Mouse (Mus musculus): ENCODE results near the gene Taco1.
"Not testable (repeated sequence)": the region's sequence is repeated elsewhere in the genome, so short reads cannot be mapped to it uniquely, and the experiment has no call there.

The Taco1 gene

DNA sequence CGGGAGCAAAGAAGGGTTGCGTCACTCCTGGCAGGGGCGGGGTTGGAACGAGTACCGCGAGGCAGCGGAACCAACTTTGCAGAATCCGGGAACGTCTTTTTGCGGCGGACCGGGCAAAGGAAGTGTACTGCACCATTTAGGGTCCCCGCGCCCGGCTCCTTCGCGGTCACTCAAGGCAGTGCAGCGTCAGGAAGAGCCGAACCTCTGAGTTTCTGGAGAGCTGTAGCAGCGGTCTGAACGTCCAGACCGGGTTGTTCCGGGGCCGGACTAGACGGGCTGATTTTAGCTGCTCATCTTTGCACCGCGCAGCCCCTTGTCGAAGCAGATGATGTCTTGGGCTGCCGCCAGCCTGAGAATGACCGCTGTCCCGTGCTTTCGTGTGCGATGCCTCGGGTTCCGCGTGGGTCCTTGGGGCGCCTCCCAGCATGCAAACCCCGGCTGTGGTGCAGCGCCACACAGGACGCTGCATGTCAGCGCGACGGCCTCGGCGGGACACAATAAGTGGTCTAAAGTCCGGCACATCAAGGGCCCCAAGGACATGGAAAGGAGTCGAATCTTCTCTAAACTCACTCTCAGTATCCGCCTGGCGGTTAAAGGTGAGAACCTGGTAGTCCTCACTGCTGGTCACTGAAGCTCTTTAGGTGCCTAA is at the start of gene Taco1:
Gene Taco1 (plus strand): TSS at position 139 of the 649 bp plus-strand sequence.
- Histone ChIP-seq H3K36me3 (ENCODE audit: insufficient read depth, low read length) (peaks cover 11% of the 10 kb centered on the region), H3K4me1 (replicated peaks; ENCODE audit: low read depth, low read length) (peaks cover 16% of the 10 kb centered on the region), H3K27me3 (ENCODE audit: insufficient read depth, low read length) (peaks cover 2% of the 10 kb centered on the region), H3K9me3 (ENCODE audit: low read length) (no peaks in the 10 kb centered on the region), H3K4me3 (replicated peaks; ENCODE audit: low read length) (peak within 1 kb of the TSS; percentile 100)
- TF ChIP-seq NANOG (IDR thresholded peaks at IDR 0.05; ENCODE audit: borderline replicate concordance, low read length): no peak
- peak; percentile 27; the same call in 1 of the 2 replicates for TF ChIP-seq POU5F1 (IDR thresholded peaks at IDR 0.05; ENCODE audit: borderline replicate concordance, low read length)
- TF ChIP-seq CTCF (conservative IDR thresholded peaks at IDR 0.05; ENCODE audit: low read length): peak; percentile 35

- Histone ChIP-seq H3K9me3 (ENCODE audit: low read length) (0 out of 2 replicates have a peak, but pooled peaks cover 2% of the 10 kb centered on the region), H3K4me1 (replicated peaks; ENCODE audit: low read depth, low read length) (peaks cover 35% of the 10 kb centered on the region), H3K27me3 (ENCODE audit: insufficient read depth, low read length) (peaks cover 80% of the 10 kb centered on the region), H3K36me3 (ENCODE audit: insufficient read depth, low read length) (no peaks in the 10 kb centered on the region), H3K4me3 (replicated peaks; ENCODE audit: low read length) (no peak overlapping the region)
- no peak for TF ChIP-seq NANOG (IDR thresholded peaks at IDR 0.05; ENCODE audit: borderline replicate concordance, low read length)
- no peak for TF ChIP-seq CTCF (conservative IDR thresholded peaks at IDR 0.05; ENCODE audit: low read length)
- TF ChIP-seq POU5F1 (IDR thresholded peaks at IDR 0.05; ENCODE audit: borderline replicate concordance, low read length): no peak
These were observed 49.4 kb upstream of the Taco1 start for GRCm38 (mm10) chr11:106016440-106016839.

GRCm38 (mm10) chr11:106020051-106020763 is 45.7 kb upstream of the Taco1 start:
- no peak for TF ChIP-seq CTCF (conservative IDR thresholded peaks at IDR 0.05; ENCODE audit: low read length)
- TF ChIP-seq POU5F1 (IDR thresholded peaks at IDR 0.05; ENCODE audit: borderline replicate concordance, low read length): no peak
- TF ChIP-seq NANOG (IDR thresholded peaks at IDR 0.05; ENCODE audit: borderline replicate concordance, low read length): no peak
- peak overlapping the region; percentile 88 for H3K4me3 ChIP-seq (replicated peaks; ENCODE audit: low read length)
- peaks cover 35% of the 10 kb centered on the region for H3K4me1 ChIP-seq (replicated peaks; ENCODE audit: low read depth, low read length)
- H3K9me3 ChIP-seq (ENCODE audit: low read length): no peaks in the 10 kb centered on the region
- H3K36me3 ChIP-seq (ENCODE audit: insufficient read depth, low read length): peaks cover 24% of the 10 kb centered on the region
- H3K27me3 ChIP-seq (ENCODE audit: insufficient read depth, low read length): peaks cover 60% of the 10 kb centered on the region

GRCm38 (mm10) chr11:106025774-106026173 is 40.1 kb upstream of the Taco1 start:
- no peaks in the 10 kb centered on the region for H3K9me3 ChIP-seq (ENCODE audit: low read length)
- TF ChIP-seq POU5F1 (IDR thresholded peaks at IDR 0.05; ENCODE audit: borderline replicate concordance, low read length) (no peak), CTCF (conservative IDR thresholded peaks at IDR 0.05; ENCODE audit: low read length) (no peak), NANOG (IDR thresholded peaks at IDR 0.05; ENCODE audit: borderline replicate concordance, low read length) (no peak)
- H3K4me1 ChIP-seq (replicated peaks; ENCODE audit: low read depth, low read length): peaks cover 16% of the 10 kb centered on the region
- H3K36me3 ChIP-seq (ENCODE audit: insufficient read depth, low read length): peaks cover 30% of the 10 kb centered on the region
- H3K4me3 ChIP-seq (replicated peaks; ENCODE audit: low read length): no peak overlapping the region
- H3K27me3 ChIP-seq (ENCODE audit: insufficient read depth, low read length): peaks cover 16% of the 10 kb centered on the region

DNA sequence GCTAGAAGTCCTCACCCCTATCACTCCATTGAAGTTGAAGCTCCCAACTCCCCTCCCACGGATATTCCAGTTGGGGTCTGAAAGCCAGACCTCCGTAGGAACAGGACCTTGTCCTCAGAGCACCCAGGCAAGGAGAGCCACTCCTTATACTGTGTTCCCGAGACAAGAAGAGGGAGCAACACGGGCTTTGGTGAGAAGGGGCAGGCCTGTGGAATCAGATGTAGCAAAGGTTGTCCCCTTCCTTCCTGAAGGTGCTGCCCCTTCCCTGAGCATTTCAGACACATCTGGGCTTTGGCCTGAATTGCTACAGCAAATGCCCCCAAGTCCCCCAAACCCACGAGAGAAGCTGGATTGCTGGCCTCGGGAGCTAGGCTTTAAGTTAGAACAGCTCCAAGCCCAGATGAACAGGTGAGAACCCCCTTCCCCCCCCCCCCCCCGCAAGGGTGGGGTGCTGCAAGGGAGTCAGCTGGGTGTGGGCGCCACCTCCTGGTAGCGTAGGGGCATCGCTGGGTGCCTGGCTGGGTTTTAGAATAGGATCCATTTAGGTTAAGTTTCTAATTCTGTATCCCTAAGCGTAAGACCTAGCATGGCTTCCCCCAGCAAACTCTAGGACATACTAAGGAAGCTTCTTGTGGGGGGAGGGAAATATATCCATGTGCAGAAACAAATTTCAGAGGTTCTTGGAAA is 39.3 kb upstream of the Taco1 start:
- peaks cover 30% of the 10 kb centered on the region for H3K36me3 ChIP-seq (ENCODE audit: insufficient read depth, low read length)
- H3K9me3 ChIP-seq (ENCODE audit: low read length): no peaks in the 10 kb centered on the region
- no peak for TF ChIP-seq POU5F1 (IDR thresholded peaks at IDR 0.05; ENCODE audit: borderline replicate concordance, low read length)
- peak; percentile 52 for TF ChIP-seq CTCF (conservative IDR thresholded peaks at IDR 0.05; ENCODE audit: low read length)
- H3K4me3 ChIP-seq (replicated peaks; ENCODE audit: low read length): no peak overlapping the region
- peaks cover 9% of the 10 kb centered on the region for H3K4me1 ChIP-seq (replicated peaks; ENCODE audit: low read depth, low read length)
- H3K27me3 ChIP-seq (ENCODE audit: insufficient read depth, low read length): peaks cover 10% of the 10 kb centered on the region

DNA sequence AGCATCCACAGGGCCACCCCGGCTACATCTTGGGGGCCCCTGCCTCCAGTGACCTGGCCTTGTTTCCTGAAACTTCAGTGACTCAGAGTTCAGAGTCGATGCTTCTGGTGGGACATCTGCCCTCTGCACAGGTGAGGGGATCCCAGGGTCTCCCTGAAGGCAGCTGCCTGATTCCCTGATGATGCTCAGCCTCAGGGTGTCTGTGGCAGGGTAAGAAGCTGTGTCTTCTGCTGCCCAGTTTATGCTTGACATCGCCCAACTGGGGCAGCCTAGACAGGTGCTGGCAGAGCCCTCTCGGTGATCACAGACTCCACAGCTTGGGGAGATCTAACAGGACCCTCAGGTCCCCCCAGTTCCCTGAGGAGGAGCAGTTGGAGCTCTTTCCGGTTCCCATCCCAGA is 38.3 kb upstream of the Taco1 start:
- H3K36me3 ChIP-seq (ENCODE audit: insufficient read depth, low read length): peaks cover 25% of the 10 kb centered on the region
- peaks cover 5% of the 10 kb centered on the region; the same call in 1 of the 2 replicates for H3K27me3 ChIP-seq (ENCODE audit: insufficient read depth, low read length)
- TF ChIP-seq CTCF (conservative IDR thresholded peaks at IDR 0.05; ENCODE audit: low read length): no peak
- no peak for TF ChIP-seq NANOG (IDR thresholded peaks at IDR 0.05; ENCODE audit: borderline replicate concordance, low read length)
- no peak for TF ChIP-seq POU5F1 (IDR thresholded peaks at IDR 0.05; ENCODE audit: borderline replicate concordance, low read length)
- H3K9me3 ChIP-seq (ENCODE audit: low read length): peaks cover 3% of the 10 kb centered on the region; the same call in 1 of the 2 replicates
- H3K4me1 ChIP-seq (replicated peaks; ENCODE audit: low read depth, low read length): peaks cover 9% of the 10 kb centered on the region
- no peak overlapping the region for H3K4me3 ChIP-seq (replicated peaks; ENCODE audit: low read length)

- not testable (repeated sequence) for H3K27me3 ChIP-seq (ENCODE audit: insufficient read depth, low read length); H3K4me3 ChIP-seq (replicated peaks; ENCODE audit: low read length); H3K9me3 ChIP-seq (ENCODE audit: low read length); H3K4me1 ChIP-seq (replicated peaks; ENCODE audit: low read depth, low read length)
- peaks cover 16% of the 10 kb centered on the region for H3K36me3 ChIP-seq (ENCODE audit: insufficient read depth, low read length)
These were observed 33.8 kb upstream of the Taco1 start for GRCm38 (mm10) chr11:106032074-106032473.

DNA sequence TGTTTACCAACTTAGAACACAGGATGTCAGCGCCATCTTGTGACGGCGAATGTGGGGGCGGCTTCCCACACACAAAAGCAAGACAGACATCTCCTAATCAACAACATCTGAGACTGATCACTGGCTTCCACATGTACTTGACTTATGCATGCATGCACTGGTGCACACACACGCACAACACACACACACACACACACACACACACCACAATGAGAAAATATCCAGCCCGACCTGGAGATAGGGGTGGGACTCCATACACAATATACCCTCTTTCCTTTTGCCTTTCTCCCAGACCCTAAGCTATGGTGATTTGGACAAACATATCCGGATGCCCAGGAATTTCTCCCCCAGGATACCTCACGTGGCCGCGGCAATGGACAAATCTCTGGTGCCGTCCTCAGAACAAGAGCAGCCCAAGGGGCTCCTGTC is 32.4 kb upstream of the Taco1 start:
- H3K4me3 ChIP-seq (replicated peaks; ENCODE audit: low read length): no peak overlapping the region
- TF ChIP-seq POU5F1 (IDR thresholded peaks at IDR 0.05; ENCODE audit: borderline replicate concordance, low read length): no peak
- TF ChIP-seq CTCF (conservative IDR thresholded peaks at IDR 0.05; ENCODE audit: low read length): no peak
- TF ChIP-seq NANOG (IDR thresholded peaks at IDR 0.05; ENCODE audit: borderline replicate concordance, low read length): no peak
- peaks cover 17% of the 10 kb centered on the region for H3K4me1 ChIP-seq (replicated peaks; ENCODE audit: low read depth, low read length)
- peaks cover 3% of the 10 kb centered on the region; the same call in 1 of the 2 replicates for H3K9me3 ChIP-seq (ENCODE audit: low read length)
- peaks cover 11% of the 10 kb centered on the region; the same call in 1 of the 2 replicates for H3K36me3 ChIP-seq (ENCODE audit: insufficient read depth, low read length)
- H3K27me3 ChIP-seq (ENCODE audit: insufficient read depth, low read length): no peaks in the 10 kb centered on the region
